Mouse (Mus musculus): ENCODE measurements around the gene Cym.
A peak's percentile ranks its signal among the peaks of the same experiment; 100 is the strongest.

Gene Cym

GRCm38 (mm10) chr3:107223230-107223629, 1.7 kb upstream of the Cym start:
- DNase-seq (ENCODE audit: low spot score) = no peak

GRCm38 (mm10) chr3:107218572-107218971, 3.0 kb downstream of the Cym start:
- no peak for DNase-seq (ENCODE audit: low spot score)

- DNase-seq (ENCODE audit: low spot score) = peak; percentile 50
Measured at GRCm38 (mm10) chr3:107217101-107217480, 4.4 kb downstream of the Cym start.

- DNase-seq (ENCODE audit: low spot score) = no peak
Measured at GRCm38 (mm10) chr3:107216400-107217100, 5.0 kb downstream of the Cym start.

- no peak for DNase-seq (ENCODE audit: low spot score)
Measured at GRCm38 (mm10) chr3:107214606-107215005, 6.9 kb downstream of the Cym start.

- DNase-seq (ENCODE audit: low spot score) = no peak
Measured at GRCm38 (mm10) chr3:107207625-107208253, 13.8 kb downstream of the Cym start.

- no peak for DNase-seq (ENCODE audit: low spot score)
Measured at GRCm38 (mm10) chr3:107206490-107207150, 14.9 kb downstream of the Cym start.

- DNase-seq (ENCODE audit: low spot score) = peak; percentile 27
Measured at GRCm38 (mm10) chr3:107205994-107206393, 15.5 kb downstream of the Cym start.

- DNase-seq (ENCODE audit: low spot score) = no peak
Measured at GRCm38 (mm10) chr3:107205170-107205569, 16.4 kb downstream of the Cym start.

GRCm38 (mm10) chr3:107204413-107204812, 17.1 kb downstream of the Cym start:
- DNase-seq (ENCODE audit: low spot score) = no peak

GRCm38 (mm10) chr3:107201310-107202180, 20.0 kb downstream of the Cym start:
- DNase-seq (ENCODE audit: low spot score) = no peak

- no peak for DNase-seq (ENCODE audit: low spot score)
Measured at GRCm38 (mm10) chr3:107188226-107188899, 33.2 kb downstream of the Cym start.

- no peak for DNase-seq (ENCODE audit: low spot score)
Measured at GRCm38 (mm10) chr3:107187022-107187421, 34.5 kb downstream of the Cym start.

- no peak for DNase-seq (ENCODE audit: low spot score)
Measured at GRCm38 (mm10) chr3:107185597-107185996, 35.9 kb downstream of the Cym start.

- DNase-seq (ENCODE audit: low spot score) = no peak
Measured at GRCm38 (mm10) chr3:107183178-107183577, 38.4 kb downstream of the Cym start.

- DNase-seq (ENCODE audit: low spot score) = no peak
Measured at GRCm38 (mm10) chr3:107182756-107183155, 38.8 kb downstream of the Cym start, which contains the start of gene Kcna10. Gene Kcna10, plus strand, starts transcription at chr3:107183056.

- DNase-seq (ENCODE audit: low spot score) = no peak
Measured at GRCm38 (mm10) chr3:107180860-107181259, 40.7 kb downstream of the Cym start.

- no peak for DNase-seq (ENCODE audit: low spot score)
Measured at GRCm38 (mm10) chr3:107176501-107176900, 45.0 kb downstream of the Cym start.

GRCm38 (mm10) chr3:107175486-107175885, 46.0 kb downstream of the Cym start:
- no peak for DNase-seq (ENCODE audit: low spot score)

- DNase-seq (ENCODE audit: low spot score) = no peak
Measured at GRCm38 (mm10) chr3:107172556-107172955, 49.0 kb downstream of the Cym start.

- DNase-seq (ENCODE audit: low spot score) = no peak
Measured at GRCm38 (mm10) chr3:107171964-107172363, 49.6 kb downstream of the Cym start.

GRCm38 (mm10) chr3:107169552-107169951, 52.0 kb downstream of the Cym start:
- DNase-seq (ENCODE audit: low spot score) = no peak

All from yolk sac, embryonic 10.5 days (tissue).